In genomic region chr7:120982968-120983367, GRCm38 (mm10) we compare ENCODE assay signal across 8 mouse cellular contexts. TPM values are rescaled to one million over a fixed set of nuclear protein-coding genes. Genes with fewer than 3 reads are reported as not detected.
DNase-seq lines count a peak whose midpoint lies in the region; ATAC-seq and TF ChIP-seq lines count a peak whose summit lies in the region.

No protein-coding gene starts in this region.

- no peak for TF ChIP-seq POLR2A in heart, adult 2 months (IDR thresholded peaks at IDR 0.05; ENCODE audit: insufficient read depth, low read depth, low read length)

- H3K9me3 ChIP-seq in forebrain, embryonic 15.5 days, result no peaks in the 10 kb centered on the region

- no peak for TF ChIP-seq CTCF in heart, adult 2 months (IDR thresholded peaks at IDR 0.05)

- peaks cover 2% of the 10 kb centered on the region for H3K79me2 ChIP-seq in heart, adult 2 months (replicated peaks; ENCODE audit: control insufficient read depth, insufficient read depth, low read length)

- WGBS in heart, adult 2 months, result 10% methylated on average over 7 of the region's 7 CpGs
- WGBS in forebrain, embryonic 15.5 days, result 15% methylated on average over 7 of the region's 7 CpGs

- H3K4me3 ChIP-seq in heart, adult 2 months, result peak overlapping the region; percentile 94
- H3K4me3 ChIP-seq in forebrain, embryonic 15.5 days, result peak overlapping the region; percentile 87

- peak overlapping the region; percentile 74 for H3K9ac ChIP-seq in heart, adult 2 months (ENCODE audit: low read depth, low read length)
- peak overlapping the region; percentile 61 for H3K9ac ChIP-seq in forebrain, embryonic 15.5 days (replicated peaks)

- DNase-seq in heart, adult 2 months, result no peak
- no peak for DNase-seq in heart, postnatal 36 days
- DNase-seq in CD4-positive, CD25-positive, alpha-beta regulatory T cell, adult 2 months (ENCODE audit: low read depth, low spot score), result peak; percentile 52
- peak; percentile 14 for DNase-seq in lung, postnatal 36 days
- no peak for DNase-seq in right cerebral cortex, postnatal 4 days
- DNase-seq in layer of hippocampus, adult 9-10 months (ENCODE audit: low spot score), result no peak

- H3K27ac ChIP-seq in heart, adult 2 months, result peak overlapping the region; percentile 93
- no peak overlapping the region for H3K27ac ChIP-seq in forebrain, embryonic 15.5 days (replicated peaks)

- no peaks in the 10 kb centered on the region for H3K27me3 ChIP-seq in heart, adult 2 months (ENCODE audit: control insufficient read depth, insufficient read depth, low read length)
- no peaks in the 10 kb centered on the region for H3K27me3 ChIP-seq in forebrain, embryonic 15.5 days

- intact Hi-C loops in heart, adult 2 months (cut with DNase I), result loop anchor here (2.0 to 5.0 kb wide), 3 partner anchors 52 to 146 kb away; partner anchors contain the start of genes Igsf6 and Mettl9
- intact Hi-C loops in heart, postnatal 36 days (cut with DNase I), result loop anchor here (2.0 to 5.0 kb wide), 2 partner anchors 52 to 146 kb away; partner anchors contain the start of gene Mettl9

- peaks cover 5% of the 10 kb centered on the region for H3K4me1 ChIP-seq in heart, adult 2 months (ENCODE audit: control insufficient read depth, insufficient read depth, low read length)
- peaks cover 20% of the 10 kb centered on the region for H3K4me1 ChIP-seq in forebrain, embryonic 15.5 days

- no peaks in the 10 kb centered on the region; the same call in 1 of the 2 replicates for H3K36me3 ChIP-seq in heart, adult 2 months (ENCODE audit: control insufficient read depth, insufficient read depth, low read length)
- H3K36me3 ChIP-seq in forebrain, embryonic 15.5 days, result no peaks in the 10 kb centered on the region

- TF ChIP-seq EP300 in heart, adult 2 months (IDR thresholded peaks at IDR 0.05; ENCODE audit: insufficient read depth, low read depth, low read length), result no peak

- H3K4me2 ChIP-seq in forebrain, embryonic 15.5 days (replicated peaks), result peak overlapping the region; percentile 70

- ATAC-seq in forebrain, embryonic 15.5 days (replicated peaks), result 0 out of 2 replicates have a peak, but pooled peaks have one; percentile 0
- no peak for ATAC-seq in frontal cortex, adult (ENCODE audit: low TSS enrichment)

RNA-seq across cellular contexts. Expression of gene Mfsd13b, which starts 0.7 kb away (rescaled TPM):
- total RNA-seq in heart, adult 2 months (2021), result not detected
- 0.47 TPM in 1 of 2 replicates, not detected in the other for polyA plus RNA-seq in heart, adult 2 months (2012; rRNA removed)
- not detected for total RNA-seq in heart, postnatal 36 days (2021)
- polyA plus RNA-seq in forebrain, embryonic 15.5 days (2015; fragmentation: Nextera tagmentation; extraction: Ambion mirVana), result 0.28 and 0.64 TPM in 2 replicates

RNA-seq across cellular contexts. Expression of gene Cdr2, which starts 0.9 kb away (rescaled TPM):
- 10 to 100 TPM in 1 of 2 experiments, 1 to 10 TPM in 1; 8.8 to 34.9 TPM for total RNA-seq in heart, adult 2 months (2021)
- 11.0 TPM in 2 replicates for polyA plus RNA-seq in heart, adult 2 months (2012; rRNA removed)
- total RNA-seq in heart, postnatal 36 days (2021), result 10 to 100 TPM; 12.5 to 14.6 TPM
- 9.8 and 10.5 TPM in 2 replicates for polyA plus RNA-seq in forebrain, embryonic 15.5 days (2015; fragmentation: Nextera tagmentation; extraction: Ambion mirVana)

RNA-seq across cellular contexts. Expression of gene Mettl9, which starts 51.3 kb away (rescaled TPM):
- total RNA-seq in heart, adult 2 months (2021), result 10 to 100 TPM; 80.7 to 85.1 TPM
- 23.5 and 40.2 TPM in 2 replicates for polyA plus RNA-seq in heart, adult 2 months (2012; rRNA removed)
- 10 to 100 TPM; 85.7 to 93.0 TPM for total RNA-seq in heart, postnatal 36 days (2021)
- 214 and 232 TPM in 2 replicates for polyA plus RNA-seq in forebrain, embryonic 15.5 days (2015; fragmentation: Nextera tagmentation; extraction: Ambion mirVana)

Comparison
In these comparisons a context has a peak if more than half of its experiments do, and no peak if none do; other contexts are left out.
1. DNase-seq: peak in CD4-positive, CD25-positive, alpha-beta regulatory T cell, adult 2 months (single experiment) and lung, postnatal 36 days (single experiment); none in heart, adult 2 months (0 of 2), heart, postnatal 36 days (0 of 2), right cerebral cortex, postnatal 4 days (single experiment) and layer of hippocampus, adult 9-10 months (single experiment).